Mouse (Mus musculus): ENCODE data around the gene Krt83.

The Krt83 gene

GRCm38 (mm10) chr15:101472952-101473528, 18.3 kb downstream of the Krt83 start, which contains the start of gene Krt86:
Gene Krt86 (plus strand): TSS chr15:101473478.
- DNase-seq (ENCODE audit: low spot score), result peak; percentile 70

- DNase-seq (ENCODE audit: low spot score), result no peak
These were observed 22.2 kb downstream of the Krt83 start for GRCm38 (mm10) chr15:101469093-101469492.

- DNase-seq (ENCODE audit: low spot score), result no peak
These were observed 27.7 kb downstream of the Krt83 start, which contains the start of gene Krt81 for GRCm38 (mm10) chr15:101463651-101464050. Gene Krt81 (minus strand): TSS chr15:101463751.

DNA sequence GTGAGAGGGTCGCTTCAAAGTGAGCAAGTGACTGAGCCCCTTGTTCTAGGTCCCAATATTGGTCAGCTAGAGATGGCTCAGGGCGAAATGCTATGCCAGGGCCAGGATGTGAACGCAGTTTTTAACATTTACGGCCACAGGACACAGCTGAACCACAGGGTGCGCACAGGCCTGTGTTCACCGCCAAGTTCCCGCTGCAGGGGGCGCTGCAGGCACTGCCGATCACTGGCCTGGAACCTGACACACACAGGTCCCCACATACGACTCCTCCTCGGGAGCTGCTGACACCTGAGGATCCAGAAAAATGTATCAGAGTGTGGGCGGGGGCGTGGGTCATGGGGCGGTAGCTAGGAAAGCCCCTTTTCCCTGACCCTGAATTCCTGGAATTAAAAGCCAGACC, 32.0 kb downstream of the Krt83 start:
- DNase-seq (ENCODE audit: low spot score), result no peak

GRCm38 (mm10) chr15:101458361-101458930, 32.9 kb downstream of the Krt83 start:
- DNase-seq (ENCODE audit: low spot score), result peak; percentile 76

GRCm38 (mm10) chr15:101455891-101456290, 35.4 kb downstream of the Krt83 start:
- no peak for DNase-seq (ENCODE audit: low spot score)

GRCm38 (mm10) chr15:101455292-101455691, 36.0 kb downstream of the Krt83 start:
- no peak for DNase-seq (ENCODE audit: low spot score)

DNA sequence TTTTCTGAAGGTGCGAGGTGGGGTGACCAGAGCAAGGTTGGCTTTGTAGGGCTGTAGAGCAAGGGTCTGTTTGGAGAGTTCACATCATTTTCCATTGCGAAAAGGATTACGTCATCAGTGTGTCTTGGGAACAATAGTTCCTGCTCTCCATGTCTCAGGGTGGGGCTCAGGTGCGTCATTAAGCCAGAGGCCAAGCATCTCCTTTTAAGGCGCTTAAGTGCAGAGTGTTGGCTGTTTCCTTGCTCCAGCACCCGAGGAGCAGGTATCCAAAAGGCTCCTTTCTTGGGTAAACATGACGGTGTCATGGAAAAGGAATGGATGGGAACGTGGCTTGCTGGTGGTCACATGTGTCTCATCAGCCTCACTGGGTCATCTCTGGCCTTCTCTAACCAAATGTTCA, 36.5 kb downstream of the Krt83 start:
- DNase-seq (ENCODE audit: low spot score), result no peak

GRCm38 (mm10) chr15:101453093-101453736, 38.1 kb downstream of the Krt83 start:
- DNase-seq (ENCODE audit: low spot score), result no peak

GRCm38 (mm10) chr15:101447444-101447843, 43.9 kb downstream of the Krt83 start, which contains the start of gene Krt88:
Gene Krt88 (plus strand): TSS chr15:101447744.
- no peak for DNase-seq (ENCODE audit: low spot score)

DNA sequence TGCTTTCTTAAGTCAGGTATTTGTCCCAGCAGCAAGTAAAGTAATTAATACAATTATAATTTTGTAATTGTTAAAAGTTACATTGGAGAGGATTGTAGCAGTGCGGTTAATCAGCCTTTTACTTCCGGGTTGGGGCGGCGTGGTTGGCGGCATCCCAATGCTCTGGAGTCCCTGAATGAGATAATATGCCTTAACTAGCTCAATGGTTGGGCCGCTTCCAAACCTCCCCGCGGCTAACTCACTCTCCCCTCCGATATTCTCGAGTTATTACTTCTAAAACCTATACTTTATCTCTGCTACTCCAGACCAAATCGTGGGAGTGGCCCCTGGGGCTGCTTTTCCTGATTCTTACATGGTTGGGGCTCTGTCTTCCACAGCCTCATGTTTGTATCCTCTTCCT, 44.7 kb downstream of the Krt83 start:
- DNase-seq (ENCODE audit: low spot score), result no peak

DNA sequence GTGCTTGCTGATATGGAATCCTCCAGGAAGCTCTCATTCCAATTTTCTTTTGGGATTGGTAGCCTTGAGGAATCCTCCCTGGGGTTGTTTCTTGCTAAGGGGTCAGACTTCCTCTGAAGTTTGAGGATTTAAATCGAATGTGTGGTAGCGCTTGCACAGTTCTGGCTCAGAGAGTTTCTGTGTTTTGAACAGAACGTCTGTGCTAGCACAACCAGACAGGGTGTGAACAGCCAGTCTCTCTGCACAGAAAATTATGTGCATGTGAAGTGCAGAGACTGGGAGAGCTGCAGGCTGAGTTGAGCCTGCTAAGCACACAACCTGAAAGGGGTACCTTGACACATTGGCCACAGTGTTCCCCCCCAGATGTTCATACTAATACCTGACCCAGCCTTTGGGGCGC, 50.5 kb downstream of the Krt83 start:
- no peak for DNase-seq (ENCODE audit: low spot score)

DNA sequence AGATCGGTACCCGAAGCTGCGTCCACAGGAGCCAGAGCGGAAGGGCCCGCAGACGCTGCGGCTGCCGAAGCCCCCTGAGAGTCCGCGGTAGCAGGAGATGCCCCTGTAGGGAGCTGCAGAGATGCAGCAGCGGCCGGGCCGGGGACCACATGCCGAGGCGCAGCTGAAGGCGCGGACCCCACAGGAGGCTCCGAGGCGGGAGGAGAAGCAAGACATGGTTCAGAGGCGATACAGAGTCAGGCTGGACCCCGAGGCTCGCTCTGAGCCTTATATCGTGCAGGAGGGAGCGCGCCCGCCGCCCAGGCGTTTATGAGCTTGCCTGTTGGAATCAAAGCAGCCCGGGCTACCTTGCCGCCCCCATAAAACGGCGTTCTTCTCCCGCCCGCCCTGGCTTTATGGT, 52.8 kb downstream of the Krt83 start, which contains the start of gene Krt87:
Gene Krt87, minus strand, starts transcription at position 250 of the 400 bp plus-strand sequence.
- DNase-seq (ENCODE audit: low spot score), result no peak

GRCm38 (mm10) chr15:101436611-101437010, 54.7 kb downstream of the Krt83 start:
- DNase-seq (ENCODE audit: low spot score), result no peak

All from adipocyte (in vitro differentiated cells).